Mouse (Mus musculus) ES-Bruce4 (cell line): Measurements from ENCODE around the gene St6gal1.

Experiments used
- CTCF ChIP-seq: IDR thresholded peaks from one replicate; pipeline ENCODE4 v1.8.1; 2011; ENCODE audit warnings: low read depth, low read length
- EP300 ChIP-seq: IDR thresholded peaks from 2 replicates; pipeline ENCODE4 v1.6.1; 2011; ENCODE audit warnings: low read depth, low read length; ENCODE audit not compliant: insufficient read depth
- POLR2A ChIP-seq: IDR thresholded peaks from one replicate; pipeline ENCODE4 v1.8.1; 2011; ENCODE audit warnings: low read length; ENCODE audit not compliant: insufficient read depth

GRCm38 (mm10) chr16:23256638-23257037 is 32.1 kb downstream of the St6gal1 start:
- TF ChIP-seq EP300 = no peak
- no peak for TF ChIP-seq CTCF
- no peak for TF ChIP-seq POLR2A
